Mouse (Mus musculus): Measurements from ENCODE around the gene Olfr544. TPM values are rescaled to one million over a fixed set of nuclear protein-coding genes. Genes with fewer than 3 reads are reported as not detected.

Olfr544 gene
- polyA plus RNA-seq, 1 experiment from 2014 or later = 0.09 TPM

Other genes starting within 250 kb of the Olfr544 start
- 72.8 and 74.5 TPM in 2 replicates for gene Rhog, start 232.3 kb downstream of the Olfr544 start, polyA plus RNA-seq (2015; fragmentation: Nextera tagmentation; extraction: Ambion mirVana)
- 16.7 and 20.1 TPM in 2 replicates for gene Stim1, start 220.5 kb downstream of the Olfr544 start, polyA plus RNA-seq (2015; fragmentation: Nextera tagmentation; extraction: Ambion mirVana)
- gene Rrm1, start 46.6 kb downstream of the Olfr544 start, polyA plus RNA-seq (2015; fragmentation: Nextera tagmentation; extraction: Ambion mirVana) = 179 and 180 TPM in 2 replicates
- gene Olfr543, start 6.6 kb downstream of the Olfr544 start, polyA plus RNA-seq (2015; fragmentation: Nextera tagmentation; extraction: Ambion mirVana) = 0.17 and 0.31 TPM in 2 replicates
- not detected in 2 replicates for gene Olfr545, start 11.3 kb upstream of the Olfr544 start, polyA plus RNA-seq (2015; fragmentation: Nextera tagmentation; extraction: Ambion mirVana)
- not detected in 2 replicates for gene Olfr547, start 46.4 kb upstream of the Olfr544 start, polyA plus RNA-seq (2015; fragmentation: Nextera tagmentation; extraction: Ambion mirVana)
- gene Olfr548-ps1, start 52.6 kb upstream of the Olfr544 start, polyA plus RNA-seq (2015; fragmentation: Nextera tagmentation; extraction: Ambion mirVana) = not detected in 2 replicates
- gene Olfr549, start 61.6 kb upstream of the Olfr544 start, polyA plus RNA-seq (2015; fragmentation: Nextera tagmentation; extraction: Ambion mirVana) = not detected in 2 replicates
- gene Trim21, start 77.2 kb upstream of the Olfr544 start, polyA plus RNA-seq (2015; fragmentation: Nextera tagmentation; extraction: Ambion mirVana) = 0.26 and 1.1 TPM in 2 replicates
- gene Olfr550, start 83.1 kb upstream of the Olfr544 start, polyA plus RNA-seq (2015; fragmentation: Nextera tagmentation; extraction: Ambion mirVana) = not detected in 2 replicates
- not detected in 2 replicates for gene Olfr551, start 103.6 kb upstream of the Olfr544 start, polyA plus RNA-seq (2015; fragmentation: Nextera tagmentation; extraction: Ambion mirVana)
- not detected in 2 replicates for gene Olfr552, start 109.5 kb upstream of the Olfr544 start, polyA plus RNA-seq (2015; fragmentation: Nextera tagmentation; extraction: Ambion mirVana)
- gene Olfr553, start 129.9 kb upstream of the Olfr544 start, polyA plus RNA-seq (2015; fragmentation: Nextera tagmentation; extraction: Ambion mirVana) = not detected in 2 replicates
- gene Olfr554, start 150.1 kb upstream of the Olfr544 start, polyA plus RNA-seq (2015; fragmentation: Nextera tagmentation; extraction: Ambion mirVana) = not detected in 2 replicates
- not detected in 2 replicates for gene Olfr555, start 170.5 kb upstream of the Olfr544 start, polyA plus RNA-seq (2015; fragmentation: Nextera tagmentation; extraction: Ambion mirVana)
- not detected in 2 replicates for gene Olfr556, start 176.6 kb upstream of the Olfr544 start, polyA plus RNA-seq (2015; fragmentation: Nextera tagmentation; extraction: Ambion mirVana)
- 13.2 and 14.0 TPM in 2 replicates for gene Trim68, start 199.0 kb upstream of the Olfr544 start, polyA plus RNA-seq (2015; fragmentation: Nextera tagmentation; extraction: Ambion mirVana)
- not detected in 2 replicates for gene Olfr557, start 207.6 kb upstream of the Olfr544 start, polyA plus RNA-seq (2015; fragmentation: Nextera tagmentation; extraction: Ambion mirVana)
- 0.28 and 0.49 TPM in 2 replicates for gene Olfr558, start 213.9 kb upstream of the Olfr544 start, polyA plus RNA-seq (2015; fragmentation: Nextera tagmentation; extraction: Ambion mirVana)
- gene Olfr33, start 230.8 kb upstream of the Olfr544 start, polyA plus RNA-seq (2015; fragmentation: Nextera tagmentation; extraction: Ambion mirVana) = not detected in 2 replicates
- gene Olfr559, start 239.2 kb upstream of the Olfr544 start, polyA plus RNA-seq (2015; fragmentation: Nextera tagmentation; extraction: Ambion mirVana) = not detected in 2 replicates